Mouse (Mus musculus) CH12.LX (cell line): ENCODE data around the gene Tdrd7. TPM values are rescaled to one million over a fixed set of nuclear protein-coding genes. Genes with fewer than 3 reads are reported as not detected.
A peak's percentile ranks its signal among the peaks of the same experiment; 100 is the strongest.

Experiments
- DNase-seq: peaks from one replicate; pipeline ENCODE4 v3.0.0-alpha.2; 2013; ENCODE audit errors: extremely low read depth
- H3K27ac ChIP-seq: 2 replicates; pipeline ENCODE4 v1.5.1; 2012; ENCODE audit warnings: low read depth, mild to moderate bottlenecking, control low read depth, moderate library complexity; ENCODE audit not compliant: insufficient read depth
- H3K27me3 ChIP-seq: replicated peaks from 2 replicates; pipeline ENCODE3; 2012; ENCODE audit warnings: inconsistent platforms
- H3K36me3 ChIP-seq, 2 experiments: replicated peaks in 1 of 2; 2 replicates each; pipeline versions ENCODE3 to v1.6.1; 2012; ENCODE audit warnings: inconsistent platforms in 1 of 2, low read length in 1 of 2, mild to moderate bottlenecking in 1 of 2, mixed read lengths in 1 of 2, moderate library complexity in 1 of 2; ENCODE audit not compliant: control insufficient read depth in 1 of 2, insufficient read depth in 1 of 2
- H3K4me1 ChIP-seq, 2 experiments: 2 replicates each; pipeline ENCODE4 v1.6.1; 2012; ENCODE audit warnings: inconsistent platforms in 1 of 2, moderate library complexity in 1 of 2; ENCODE audit not compliant: insufficient read depth in 2 of 2, control insufficient read depth in 1 of 2
- H3K4me2 ChIP-seq: 2 replicates; pipeline ENCODE4 v1.6.1; 2012; ENCODE audit warnings: low read depth, mild to moderate bottlenecking, control low read depth; ENCODE audit not compliant: poor library complexity, insufficient read depth, severe bottlenecking
- H3K4me3 ChIP-seq, 3 experiments: fragments of 150-350 bp in 1 of 3; sonication (generic) in 1 of 3; replicated peaks in 1 of 3; 2 replicates each; pipeline versions ENCODE3 to v1.5.1; 2011 to 2012; ENCODE audit warnings: low read depth in 2 of 3, low read length in 2 of 3, mild to moderate bottlenecking in 2 of 3, moderate library complexity in 2 of 3, control low read depth in 1 of 3, improper control_type of control experiment in 1 of 3, inconsistent platforms in 1 of 3, mixed read lengths in 1 of 3; ENCODE audit not compliant: poor library complexity in 1 of 3
- H3K79me2 ChIP-seq: replicated peaks from 2 replicates; pipeline ENCODE4 v1.6.1; 2012; ENCODE audit warnings: mild to moderate bottlenecking, moderate library complexity; ENCODE audit not compliant: control insufficient read depth, poor library complexity, insufficient read depth, severe bottlenecking; ENCODE audit errors: extremely low read depth
- H3K9ac ChIP-seq: 2 replicates; pipeline ENCODE4 v1.6.1; 2012; ENCODE audit warnings: low read depth, mild to moderate bottlenecking, control low read depth, moderate library complexity; ENCODE audit not compliant: insufficient read depth
- H3K9me3 ChIP-seq: replicated peaks from 2 replicates; pipeline ENCODE3; 2012; ENCODE audit warnings: low read length, inconsistent platforms, mixed read lengths
- BHLHE40 ChIP-seq: IDR thresholded peaks from 2 replicates; pipeline ENCODE4 v1.6.1; 2011; ENCODE audit warnings: mild to moderate bottlenecking, low read depth, low read length, improper control_type of control experiment
- CHD1 ChIP-seq: IDR thresholded peaks from 2 replicates; pipeline ENCODE4 v1.6.1; 2012; ENCODE audit warnings: low read depth, low read length, improper control_type of control experiment, inconsistent platforms
- CHD2 ChIP-seq: IDR thresholded peaks from 2 replicates; pipeline ENCODE4 v1.6.1; 2011; ENCODE audit warnings: low read length, improper control_type of control experiment
- CTCF ChIP-seq, 2 experiments: IDR thresholded peaks in 1 of 2; conservative IDR thresholded peaks in 1 of 2; 2 replicates each; pipeline ENCODE4 v1.5.1; 2011 to 2012; ENCODE audit warnings: low read depth in 2 of 2, low read length in 2 of 2, improper control_type of control experiment in 1 of 2, inconsistent platforms in 1 of 2, mild to moderate bottlenecking in 1 of 2, moderate library complexity in 1 of 2
- ELF1 ChIP-seq: IDR thresholded peaks from 2 replicates; pipeline ENCODE4 v1.6.1; 2014; ENCODE audit warnings: low read depth, mild to moderate bottlenecking, inconsistent platforms, low read length, improper control_type of control experiment
- EP300 ChIP-seq: IDR thresholded peaks from 2 replicates; pipeline ENCODE4 v1.6.1; 2011; ENCODE audit warnings: low read length, improper control_type of control experiment
- ETS1 ChIP-seq: conservative IDR thresholded peaks from 2 replicates; pipeline ENCODE4 v1.6.1; 2012; ENCODE audit warnings: low read depth, mild to moderate bottlenecking, inconsistent platforms, low read length, improper control_type of control experiment, moderate library complexity
- GABPA ChIP-seq: IDR thresholded peaks from 2 replicates; pipeline ENCODE4 v1.6.1; 2012; ENCODE audit warnings: low read depth, low read length, improper control_type of control experiment, inconsistent platforms; ENCODE audit not compliant: insufficient replicate concordance
- HCFC1 ChIP-seq: IDR thresholded peaks from 2 replicates; pipeline ENCODE4 v1.6.1; 2012; ENCODE audit warnings: low read depth, mild to moderate bottlenecking, inconsistent platforms, low read length, improper control_type of control experiment
- JUN ChIP-seq: IDR thresholded peaks from 2 replicates; pipeline ENCODE4 v1.6.1; 2011; ENCODE audit warnings: low read depth, mild to moderate bottlenecking, low read length, improper control_type of control experiment, moderate library complexity; ENCODE audit not compliant: insufficient read depth
- JUND ChIP-seq: conservative IDR thresholded peaks from 2 replicates; pipeline ENCODE4 v1.6.1; 2011; ENCODE audit warnings: low read depth, low read length, improper control_type of control experiment
- KAT2A ChIP-seq: IDR thresholded peaks from 2 replicates; pipeline ENCODE4 v1.6.1; 2012; ENCODE audit warnings: low read length, improper control_type of control experiment, inconsistent platforms; ENCODE audit not compliant: insufficient replicate concordance
- MAFK ChIP-seq: IDR thresholded peaks from 2 replicates; pipeline ENCODE4 v1.6.1; 2011; ENCODE audit warnings: low read length, improper control_type of control experiment; ENCODE audit not compliant: insufficient replicate concordance
- MAX ChIP-seq: IDR thresholded peaks from 2 replicates; pipeline ENCODE4 v1.6.1; 2011; ENCODE audit warnings: low read length, improper control_type of control experiment
- MAZ ChIP-seq: IDR thresholded peaks from 2 replicates; pipeline ENCODE4 v1.6.1; 2012; ENCODE audit warnings: low read depth, mild to moderate bottlenecking, inconsistent platforms, low read length, improper control_type of control experiment, moderate library complexity
- MEF2A ChIP-seq: IDR thresholded peaks from 2 replicates; pipeline ENCODE4 v1.6.1; 2014; ENCODE audit warnings: low read depth, mild to moderate bottlenecking, inconsistent platforms, low read length, improper control_type of control experiment, borderline replicate concordance
- MXI1 ChIP-seq: IDR thresholded peaks from 2 replicates; pipeline ENCODE4 v1.6.1; 2011; ENCODE audit warnings: mild to moderate bottlenecking, low read depth, low read length, improper control_type of control experiment
- MYC ChIP-seq: IDR thresholded peaks from 2 replicates; pipeline ENCODE4 v1.6.1; 2011; ENCODE audit warnings: low read depth, mild to moderate bottlenecking, improper control_type of control experiment, low read length
- NELFE ChIP-seq: IDR thresholded peaks from 2 replicates; pipeline ENCODE4 v1.6.1; 2011; ENCODE audit warnings: low read depth, low read length, improper control_type of control experiment
- NRF1 ChIP-seq: IDR thresholded peaks from 2 replicates; pipeline ENCODE4 v1.6.1; 2014; ENCODE audit warnings: low read depth, mild to moderate bottlenecking, inconsistent platforms, low read length, improper control_type of control experiment, moderate library complexity
- POLR2A ChIP-seq: IDR thresholded peaks from 2 replicates; pipeline ENCODE4 v1.6.1; 2011; ENCODE audit warnings: low read depth, mild to moderate bottlenecking, improper control_type of control experiment, low read length
- POLR2AphosphoS2 ChIP-seq: IDR thresholded peaks from 2 replicates; pipeline ENCODE4 v1.6.1; 2011; ENCODE audit warnings: low read depth, low read length, improper control_type of control experiment
- RAD21 ChIP-seq: IDR thresholded peaks from 2 replicates; pipeline ENCODE4 v1.6.1; 2011; ENCODE audit warnings: low read depth, mild to moderate bottlenecking, low read length, improper control_type of control experiment, moderate library complexity
- RCOR1 ChIP-seq: conservative IDR thresholded peaks from 2 replicates; pipeline ENCODE4 v1.6.1; 2012; ENCODE audit warnings: low read depth, mild to moderate bottlenecking, inconsistent platforms, low read length, improper control_type of control experiment
- SMC3 ChIP-seq: IDR thresholded peaks from 2 replicates; pipeline ENCODE4 v1.6.1; 2011; ENCODE audit warnings: low read depth, low read length, improper control_type of control experiment
- TBP ChIP-seq: conservative IDR thresholded peaks from 2 replicates; pipeline ENCODE4 v1.6.1; 2011; ENCODE audit warnings: low read depth, low read length, improper control_type of control experiment
- UBTF ChIP-seq: IDR thresholded peaks from 2 replicates; pipeline ENCODE4 v1.6.1; 2012; ENCODE audit warnings: low read depth, mild to moderate bottlenecking, inconsistent platforms, low read length, improper control_type of control experiment, moderate library complexity
- ZNF384 ChIP-seq: IDR thresholded peaks from 2 replicates; pipeline ENCODE4 v1.6.1; 2012; ENCODE audit warnings: low read depth, low read length, improper control_type of control experiment, inconsistent platforms
- dilution Hi-C: fragments of 300-500 bp; cut with MboI; formaldehyde crosslinking; loops from 2 replicates; pipeline ENCODE4 v1.14.3; 2020; ENCODE audit warnings: low sequenced_read_pairs; ENCODE audit not compliant: extremely low pct_unique_long_range_greater_than_20kb, extremely low pct_ligation_motif_present
- in situ Hi-C: fragments of 300-500 bp; cut with MboI; formaldehyde crosslinking; loops from 3 replicates; pipeline ENCODE4 v1.14.3; 2019; ENCODE audit warnings: low sequenced_read_pairs, low pct_ligation_motif_present, low pct_unique_long_range_greater_than_20kb, mixed read lengths
- polyA plus RNA-seq: library from polyadenylated mRNA; unstranded; fragments of >175 nt; gene quantifications from 2 replicates; pipeline ENCODE4 v1.2.1, GENCODE M21; 2012; ENCODE audit warnings: low read depth; ENCODE audit not compliant: insufficient read length
- total RNA-seq, 2 experiments: library from RNA; depleted of rRNA; stranded (reverse); fragments of 300-350 nt in 1 of 2; fragments of >200 nt in 1 of 2; gene quantifications; 2 replicates each; pipeline ENCODE4 v1.2.3; 2012 to 2014

The Tdrd7 gene
- total and polyA plus RNA-seq, 3 experiments: 1.6 to 2.9 (median 2.7) TPM

- in situ Hi-C loops: no loop called here
- peak overlapping the region; percentile 32 to 76 (median 76) for H3K4me3 ChIP-seq
These were observed 6.8 kb downstream of the Tdrd7 start for GRCm38 (mm10) chr4:45971806-45972447.

GRCm38 (mm10) chr4:45972448-45972854 lies 7.3 kb downstream of the Tdrd7 start:
- peak overlapping the region; percentile 32 to 76 (median 76) for H3K4me3 ChIP-seq
- no peaks in the 10 kb centered on the region for H3K36me3 ChIP-seq
- H3K27ac ChIP-seq: no peak overlapping the region
- H3K9ac ChIP-seq: 0 out of 2 replicates have a peak overlapping the region, but pooled peaks have one; percentile 23
- TF ChIP-seq ELF1: peak; percentile 31; the same call in 1 of the 2 replicates
- no peak for TF ChIP-seq UBTF
- no peaks in the 10 kb centered on the region for H3K79me2 ChIP-seq
- peaks cover 33% of the 10 kb centered on the region for H3K27me3 ChIP-seq
- H3K9me3 ChIP-seq: no peaks in the 10 kb centered on the region
- in situ Hi-C loops (no loop called here), dilution Hi-C loops (no loop called here)
- DNase-seq: no peak
- H3K4me1 ChIP-seq: peaks cover 0 to 21% of the 10 kb centered on the region in 2 experiments; a peak in 3 of 4 replicates
- peak overlapping the region; percentile 86 for H3K4me2 ChIP-seq

More at GRCm38 (mm10) chr4:45971806-45972447, 6.8 kb downstream of the Tdrd7 start:
- peak overlapping the region; percentile 86 for H3K4me2 ChIP-seq
- DNase-seq: peak; percentile 78
- H3K9me3 ChIP-seq: no peaks in the 10 kb centered on the region
- no peaks in the 10 kb centered on the region for H3K79me2 ChIP-seq
- dilution Hi-C loops: no loop called here
- H3K27ac ChIP-seq: no peak overlapping the region
- peaks cover 0 to 24% of the 10 kb centered on the region in 2 experiments; a peak in 3 of 4 replicates for H3K4me1 ChIP-seq
- TF ChIP-seq CTCF (conservative IDR thresholded peaks at IDR 0.05 in 1 of 2, IDR thresholded peaks at IDR 0.05 in 1 of 2; ENCODE audit: low read depth in 2 of 2, low read length in 2 of 2): peak; percentile 33 to 78; a peak in 3 of 4 replicates
- TF ChIP-seq ETS1: no peak
- no peak for TF ChIP-seq MAFK
- no peak for TF ChIP-seq POLR2A
- no peak for TF ChIP-seq JUN
- peak; percentile 97 for TF ChIP-seq NRF1
- no peak for TF ChIP-seq TBP
- no peak for TF ChIP-seq RCOR1
- no peak for TF ChIP-seq ZNF384
- no peak for TF ChIP-seq GABPA
- peak; percentile 39 for TF ChIP-seq HCFC1
- TF ChIP-seq KAT2A: no peak
- TF ChIP-seq MEF2A: no peak; the same call in 1 of the 2 replicates
- peak; percentile 67 for TF ChIP-seq SMC3
- TF ChIP-seq MAZ: no peak
- no peak for TF ChIP-seq POLR2AphosphoS2
- TF ChIP-seq JUND: no peak
- peak; percentile 51 for TF ChIP-seq RAD21
- peak; percentile 83; the same call in 1 of the 2 replicates for TF ChIP-seq MYC
- no peak for TF ChIP-seq EP300
- TF ChIP-seq CHD1: no peak
- 0 out of 2 replicates have a peak, but pooled peaks have one; percentile 66 for TF ChIP-seq MXI1
- TF ChIP-seq CHD2: no peak
- 0 out of 2 replicates have a peak, but pooled peaks have one; percentile 11 for TF ChIP-seq ELF1
- no peak for TF ChIP-seq UBTF
- no peak for TF ChIP-seq BHLHE40
- no peak for TF ChIP-seq NELFE
- peak; percentile 86 for TF ChIP-seq MAX
- 0 out of 2 replicates have a peak overlapping the region, but pooled peaks have one; percentile 23 for H3K9ac ChIP-seq
- H3K36me3 ChIP-seq: no peaks in the 10 kb centered on the region
- peaks cover 33% of the 10 kb centered on the region for H3K27me3 ChIP-seq
